Mouse (Mus musculus) embryonic fibroblast, embryonic 13.5 days (primary cell): ENCODE results near the gene Zc3h12a. TPM values are rescaled to one million over a fixed set of nuclear protein-coding genes. Genes with fewer than 3 reads are reported as not detected.

Experiments used
- H3K27ac ChIP-seq: 2 replicates; pipeline ENCODE4 v1.5.1; 2012; ENCODE audit warnings: low read length, control low read depth, inconsistent platforms; ENCODE audit not compliant: insufficient read depth
- H3K4me1 ChIP-seq: 2 replicates; pipeline ENCODE4 v1.6.1; 2011; ENCODE audit warnings: low read length; ENCODE audit not compliant: control insufficient read depth, insufficient read depth
- H3K4me3 ChIP-seq: 2 replicates; pipeline ENCODE4 v1.5.1; 2011; ENCODE audit warnings: mild to moderate bottlenecking, control low read depth, low read length; ENCODE audit not compliant: insufficient read depth
- CTCF ChIP-seq: IDR thresholded peaks from 2 replicates; pipeline ENCODE4 v1.5.1; 2011; ENCODE audit warnings: mild to moderate bottlenecking, control low read depth, low read length, moderate library complexity, borderline replicate concordance; ENCODE audit not compliant: insufficient read depth
- POLR2A ChIP-seq: IDR thresholded peaks from 2 replicates; pipeline ENCODE4 v1.6.1; 2011; ENCODE audit warnings: low read depth, mild to moderate bottlenecking, control low read depth, low read length, moderate library complexity
- polyA plus RNA-seq: library from polyadenylated mRNA; stranded (reverse); fragments of >200 nt; gene quantifications from 2 replicates; pipeline ENCODE4 v1.2.4, GENCODE M21; 2011; ENCODE audit warnings: low read depth; ENCODE audit not compliant: missing spikeins, insufficient read length

The Zc3h12a gene
- polyA plus RNA-seq, 1 experiment, result 6.0 TPM

GRCm38 (mm10) chr4:125147970-125148369, 20.3 kb upstream of the Zc3h12a start:
- TF ChIP-seq POLR2A (no peak), CTCF (no peak)
- no peaks in the 10 kb centered on the region for H3K4me1 ChIP-seq
- H3K4me3 ChIP-seq, result no peak overlapping the region
- H3K27ac ChIP-seq, result no peak overlapping the region

- no peaks in the 10 kb centered on the region for H3K4me1 ChIP-seq
- H3K4me3 ChIP-seq, result no peak overlapping the region
- TF ChIP-seq POLR2A, result no peak
- TF ChIP-seq CTCF, result no peak
- H3K27ac ChIP-seq, result no peak overlapping the region
Observed at GRCm38 (mm10) chr4:125145213-125145612, 17.6 kb upstream of the Zc3h12a start.

- Histone ChIP-seq H3K27ac (no peak overlapping the region), H3K4me1 (no peaks in the 10 kb centered on the region), H3K4me3 (no peak overlapping the region)
- TF ChIP-seq CTCF (no peak), POLR2A (no peak)
Observed at GRCm38 (mm10) chr4:125144627-125145026, 17.0 kb upstream of the Zc3h12a start.

GRCm38 (mm10) chr4:125144211-125144610, 16.6 kb upstream of the Zc3h12a start:
- no peak overlapping the region for H3K4me3 ChIP-seq
- TF ChIP-seq CTCF, result no peak
- TF ChIP-seq POLR2A, result no peak

GRCm38 (mm10) chr4:125138321-125138720, 10.7 kb upstream of the Zc3h12a start:
- H3K27ac ChIP-seq, result no peak overlapping the region
- TF ChIP-seq CTCF (no peak), POLR2A (no peak)
- H3K4me3 ChIP-seq, result no peak overlapping the region
- H3K4me1 ChIP-seq, result no peaks in the 10 kb centered on the region

More at GRCm38 (mm10) chr4:125144211-125144610, 16.6 kb upstream of the Zc3h12a start:
- no peaks in the 10 kb centered on the region for H3K4me1 ChIP-seq
- no peak overlapping the region for H3K27ac ChIP-seq

- Histone ChIP-seq H3K4me3 (no peak overlapping the region), H3K4me1 (no peaks in the 10 kb centered on the region; the same call in 1 of the 2 replicates), H3K27ac (no peak overlapping the region)
- TF ChIP-seq POLR2A (no peak), CTCF (no peak)
Observed at GRCm38 (mm10) chr4:125136303-125136888, 8.8 kb upstream of the Zc3h12a start.

GRCm38 (mm10) chr4:125135076-125135855, 7.6 kb upstream of the Zc3h12a start:
- no peak overlapping the region for H3K27ac ChIP-seq
- TF ChIP-seq POLR2A (no peak), CTCF (no peak)
- H3K4me1 ChIP-seq, result peaks cover 5% of the 10 kb centered on the region; the same call in 1 of the 2 replicates
- H3K4me3 ChIP-seq, result no peak overlapping the region

- peak overlapping the region; percentile 23; the same call in 1 of the 2 replicates for H3K27ac ChIP-seq
- no peak overlapping the region for H3K4me3 ChIP-seq
- H3K4me1 ChIP-seq, result peaks cover 5% of the 10 kb centered on the region; the same call in 1 of the 2 replicates
- TF ChIP-seq POLR2A, result no peak
- no peak for TF ChIP-seq CTCF
Observed at GRCm38 (mm10) chr4:125134631-125135030, 7.0 kb upstream of the Zc3h12a start.

- TF ChIP-seq CTCF, result no peak
- TF ChIP-seq POLR2A, result no peak
- peaks cover 5% of the 10 kb centered on the region; the same call in 1 of the 2 replicates for H3K4me1 ChIP-seq
- H3K27ac ChIP-seq, result peak overlapping the region; percentile 23; the same call in 1 of the 2 replicates
- no peak overlapping the region for H3K4me3 ChIP-seq
Observed at GRCm38 (mm10) chr4:125134192-125134591, 6.6 kb upstream of the Zc3h12a start.

GRCm38 (mm10) chr4:125132394-125132793, 4.8 kb upstream of the Zc3h12a start:
- TF ChIP-seq CTCF (peak; percentile 32; the same call in 1 of the 2 replicates), POLR2A (no peak)
- peak overlapping the region; percentile 80; the same call in 1 of the 2 replicates for H3K27ac ChIP-seq
- peaks cover 5% of the 10 kb centered on the region; the same call in 1 of the 2 replicates for H3K4me1 ChIP-seq
- H3K4me3 ChIP-seq, result no peak overlapping the region
